In the genomic region with DNA sequence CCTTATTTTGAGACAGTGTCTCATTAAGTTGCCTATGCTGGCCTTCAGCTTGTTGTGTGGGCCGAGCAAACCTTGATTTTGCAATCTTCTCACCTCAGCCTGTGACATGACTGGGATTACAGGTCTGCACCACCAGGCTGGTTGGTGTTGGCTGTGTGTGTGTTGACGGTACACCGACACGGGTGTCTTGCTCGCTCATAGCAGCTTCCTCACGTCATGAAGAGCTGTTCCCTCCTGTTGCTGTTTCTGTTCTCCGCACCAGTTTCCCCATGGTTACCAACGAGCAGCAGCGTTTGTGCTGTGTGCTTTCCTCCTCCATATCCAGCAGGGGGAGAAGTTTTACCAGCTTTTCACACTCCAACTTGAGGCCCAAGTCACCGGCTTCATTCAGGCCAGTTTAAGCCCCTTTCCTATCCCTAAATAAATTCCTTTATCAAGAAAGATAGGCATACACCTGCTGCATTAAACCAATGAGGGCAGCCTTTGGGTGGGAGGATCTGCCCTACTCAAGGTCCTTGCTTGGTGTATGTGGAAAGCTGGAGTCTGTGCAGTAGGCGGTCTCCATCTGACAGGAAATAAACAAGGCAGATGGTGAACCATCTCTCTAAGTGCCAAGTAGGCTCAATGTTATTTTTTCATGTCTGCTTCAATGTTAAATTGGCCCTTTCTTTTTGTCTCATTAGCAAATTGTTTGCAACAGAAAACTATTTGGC, we compare ENCODE assay signal across 8 mouse cellular contexts. TPM values are rescaled to one million over a fixed set of nuclear protein-coding genes. Genes with fewer than 3 reads are reported as not detected.
DNase-seq lines count a peak whose midpoint lies in the region; ATAC-seq and TF ChIP-seq lines count a peak whose summit lies in the region.

No protein-coding gene starts in this region.

- H3K4me1 ChIP-seq in heart, embryonic 11.5 days (ENCODE audit: control insufficient read depth, insufficient read depth, low read length): no peaks in the 10 kb centered on the region
- H3K4me1 ChIP-seq in midbrain, embryonic 13.5 days (replicated peaks): no peaks in the 10 kb centered on the region
- H3K4me1 ChIP-seq in stomach, embryonic 16.5 days (ENCODE audit: control insufficient read depth, insufficient read depth, low read length): no peaks in the 10 kb centered on the region

- intact Hi-C loops in left cerebral cortex, postnatal 10 days (cut with DNase I): no loop called here

- H3K27ac ChIP-seq in heart, embryonic 11.5 days (ENCODE audit: low read depth, low read length): no peak overlapping the region
- H3K27ac ChIP-seq in midbrain, embryonic 13.5 days: no peak overlapping the region
- H3K27ac ChIP-seq in stomach, embryonic 16.5 days (ENCODE audit: low read length): no peak overlapping the region

- H3K9me3 ChIP-seq in heart, embryonic 11.5 days (replicated peaks; ENCODE audit: control insufficient read depth, low read length): no peaks in the 10 kb centered on the region
- H3K9me3 ChIP-seq in midbrain, embryonic 13.5 days: no peaks in the 10 kb centered on the region
- no peaks in the 10 kb centered on the region for H3K9me3 ChIP-seq in stomach, embryonic 16.5 days (replicated peaks; ENCODE audit: control insufficient read depth, low read length)

- no peak for ATAC-seq in heart, embryonic 11.5 days (replicated peaks; ENCODE audit: insufficient number of reproducible peaks, low FRiP score, low TSS enrichment)
- peak; percentile 53; the same call in 1 of the 2 replicates for ATAC-seq in midbrain, embryonic 13.5 days
- ATAC-seq in stomach, embryonic 16.5 days (ENCODE audit: insufficient read depth, low FRiP score): peak; percentile 64; the same call in 1 of the 2 replicates

- no peak overlapping the region for H3K4me3 ChIP-seq in heart, embryonic 11.5 days (ENCODE audit: low read depth, low read length)
- no peak overlapping the region for H3K4me3 ChIP-seq in midbrain, embryonic 13.5 days (replicated peaks)
- no peak overlapping the region for H3K4me3 ChIP-seq in stomach, embryonic 16.5 days (replicated peaks; ENCODE audit: low read length)

- H3K4me2 ChIP-seq in heart, embryonic 11.5 days: no peak overlapping the region
- H3K4me2 ChIP-seq in midbrain, embryonic 13.5 days (replicated peaks): no peak overlapping the region
- H3K4me2 ChIP-seq in stomach, embryonic 16.5 days (ENCODE audit: low read depth, low read length): no peak overlapping the region

- H3K9ac ChIP-seq in heart, embryonic 11.5 days (ENCODE audit: low read depth, low read length): no peak overlapping the region
- 0 out of 2 replicates have a peak overlapping the region, but pooled peaks have one; percentile 16 for H3K9ac ChIP-seq in midbrain, embryonic 13.5 days (replicated peaks)
- 0 out of 2 replicates have a peak overlapping the region, but pooled peaks have one; percentile 7 for H3K9ac ChIP-seq in stomach, embryonic 16.5 days (ENCODE audit: low read length)

- no peaks in the 10 kb centered on the region for H3K27me3 ChIP-seq in heart, embryonic 11.5 days (ENCODE audit: control insufficient read depth, insufficient read depth, low read length)
- H3K27me3 ChIP-seq in midbrain, embryonic 13.5 days: no peaks in the 10 kb centered on the region
- no peaks in the 10 kb centered on the region for H3K27me3 ChIP-seq in stomach, embryonic 16.5 days (ENCODE audit: control insufficient read depth, insufficient read depth, low read length)

- 30% methylated on average over 11 of the region's 11 CpGs for WGBS in heart, embryonic 11.5 days (ENCODE audit: insufficient replicate concordance)
- 32% methylated on average over 11 of the region's 11 CpGs for WGBS in midbrain, embryonic 13.5 days
- WGBS in stomach, embryonic 16.5 days: 24% methylated on average over 11 of the region's 11 CpGs

- no peaks in the 10 kb centered on the region for H3K36me3 ChIP-seq in heart, embryonic 11.5 days (ENCODE audit: control insufficient read depth, insufficient read depth, low read length)
- no peaks in the 10 kb centered on the region for H3K36me3 ChIP-seq in midbrain, embryonic 13.5 days
- no peaks in the 10 kb centered on the region for H3K36me3 ChIP-seq in stomach, embryonic 16.5 days (ENCODE audit: control insufficient read depth, insufficient read depth, low read length)

- TF ChIP-seq CTCF in brain, embryonic 14.5 days (IDR thresholded peaks at IDR 0.05; ENCODE audit: borderline replicate concordance, extremely low read depth, insufficient read depth, insufficient read length): peak; percentile 71

- no peak for TF ChIP-seq POLR2A in brain, embryonic 14.5 days (IDR thresholded peaks at IDR 0.05; ENCODE audit: borderline replicate concordance, extremely low read depth, insufficient read depth, insufficient read length, poor library complexity, severe bottlenecking)

- DNase-seq in heart, adult 11 months: peak; percentile 93
- peak; percentile 88 for DNase-seq in brain, embryonic 14.5 days (ENCODE audit: low read depth)
- DNase-seq in forelimb bud, embryonic 11.5 days (ENCODE audit: low read depth, low spot score): peak; percentile 57
- peak; percentile 89 for DNase-seq in induced T-regulatory cell, adult 2 months (ENCODE audit: low read depth)
- peak; percentile 61 to 72 for DNase-seq in left cerebral cortex, postnatal 10 days (ENCODE audit: extremely low spot score in 1 of 2, low spot score in 2 of 2)

RNA-seq across cellular contexts. Expression of a gene that starts 9.9 kb away (rescaled TPM):
- polyA plus RNA-seq in heart, embryonic 11.5 days (2014; fragmentation: Nextera tagmentation; extraction: Ambion mirVana): not detected in 2 replicates
- not detected in 2 replicates for polyA plus RNA-seq in brain, embryonic 14.5 days (2012; rRNA removed)
- total RNA-seq in left cerebral cortex, postnatal 10 days (2021): not detected
- polyA plus RNA-seq in midbrain, embryonic 13.5 days (2015; fragmentation: Nextera tagmentation; extraction: Ambion mirVana): not detected in 2 replicates
- polyA plus RNA-seq in stomach, embryonic 16.5 days (2015; fragmentation: Nextera tagmentation; extraction: Ambion mirVana): not detected in 2 replicates

RNA-seq across cellular contexts. Expression of a gene that starts 9.9 kb away (rescaled TPM):
- 0.50 and 1.2 TPM in 2 replicates for polyA plus RNA-seq in heart, embryonic 11.5 days (2014; fragmentation: Nextera tagmentation; extraction: Ambion mirVana)
- polyA plus RNA-seq in brain, embryonic 14.5 days (2012; rRNA removed): 2.0 TPM in 2 replicates
- 1 to 10 TPM; 2.0 TPM for total RNA-seq in left cerebral cortex, postnatal 10 days (2021)
- polyA plus RNA-seq in midbrain, embryonic 13.5 days (2015; fragmentation: Nextera tagmentation; extraction: Ambion mirVana): 1.8 and 2.1 TPM in 2 replicates
- 0.77 and 0.81 TPM in 2 replicates for polyA plus RNA-seq in stomach, embryonic 16.5 days (2015; fragmentation: Nextera tagmentation; extraction: Ambion mirVana)

RNA-seq across cellular contexts. Expression of a gene that starts 16.7 kb away (rescaled TPM):
- 13.3 and 13.5 TPM in 2 replicates for polyA plus RNA-seq in heart, embryonic 11.5 days (2014; fragmentation: Nextera tagmentation; extraction: Ambion mirVana)
- 19.5 and 20.5 TPM in 2 replicates for polyA plus RNA-seq in brain, embryonic 14.5 days (2012; rRNA removed)
- 1 to 10 TPM; 5.2 to 7.6 TPM for total RNA-seq in left cerebral cortex, postnatal 10 days (2021)
- polyA plus RNA-seq in midbrain, embryonic 13.5 days (2015; fragmentation: Nextera tagmentation; extraction: Ambion mirVana): 26.2 and 28.8 TPM in 2 replicates
- polyA plus RNA-seq in stomach, embryonic 16.5 days (2015; fragmentation: Nextera tagmentation; extraction: Ambion mirVana): 11.2 and 11.7 TPM in 2 replicates

RNA-seq across cellular contexts. Expression of a gene that starts 16.7 kb away (rescaled TPM):
- polyA plus RNA-seq in heart, embryonic 11.5 days (2014; fragmentation: Nextera tagmentation; extraction: Ambion mirVana): 17.4 and 28.7 TPM in 2 replicates
- 14.4 and 26.5 TPM in 2 replicates for polyA plus RNA-seq in brain, embryonic 14.5 days (2012; rRNA removed)
- total RNA-seq in left cerebral cortex, postnatal 10 days (2021): 10 to 100 TPM; 83.8 to 85.7 TPM
- polyA plus RNA-seq in midbrain, embryonic 13.5 days (2015; fragmentation: Nextera tagmentation; extraction: Ambion mirVana): 43.2 and 45.2 TPM in 2 replicates
- 36.8 and 38.6 TPM in 2 replicates for polyA plus RNA-seq in stomach, embryonic 16.5 days (2015; fragmentation: Nextera tagmentation; extraction: Ambion mirVana)

RNA-seq across cellular contexts. Expression of a gene that starts 43.1 kb away (rescaled TPM):
- 2.0 and 2.9 TPM in 2 replicates for polyA plus RNA-seq in heart, embryonic 11.5 days (2014; fragmentation: Nextera tagmentation; extraction: Ambion mirVana)
- 12.9 and 19.0 TPM in 2 replicates for polyA plus RNA-seq in brain, embryonic 14.5 days (2012; rRNA removed)
- 10 to 100 TPM; 13.9 to 14.1 TPM for total RNA-seq in left cerebral cortex, postnatal 10 days (2021)
- polyA plus RNA-seq in midbrain, embryonic 13.5 days (2015; fragmentation: Nextera tagmentation; extraction: Ambion mirVana): 11.3 and 12.0 TPM in 2 replicates
- 2.5 and 2.8 TPM in 2 replicates for polyA plus RNA-seq in stomach, embryonic 16.5 days (2015; fragmentation: Nextera tagmentation; extraction: Ambion mirVana)
